Mouse (Mus musculus): ENCODE results near the gene Cyb561a3.

DNA sequence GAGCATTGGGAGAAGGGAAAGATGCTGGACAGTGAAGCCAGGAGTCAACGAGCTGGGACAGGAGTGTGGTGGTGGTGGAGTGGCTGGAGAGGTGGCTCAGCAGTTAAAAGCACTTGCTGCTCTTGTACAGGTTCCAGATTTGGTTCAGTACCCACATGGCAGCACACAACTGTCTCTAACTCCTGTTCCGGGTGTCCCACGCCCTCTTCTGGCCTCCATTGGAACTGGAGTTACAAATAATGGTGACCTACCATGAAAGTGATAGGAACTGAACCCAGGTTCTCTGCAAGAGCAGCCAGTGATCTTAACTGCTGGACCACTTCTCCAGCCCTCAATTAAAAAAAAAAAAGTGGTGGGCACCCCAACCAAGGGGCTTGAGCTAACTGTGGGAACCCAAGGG lies 21.2 kb downstream of the Cyb561a3 start:
- TF ChIP-seq CTCF (IDR thresholded peaks at IDR 0.05 in 2 of 3, conservative IDR thresholded peaks at IDR 0.05 in 1 of 3; ENCODE audit: control insufficient read depth in 1 of 3, insufficient read depth in 1 of 3, low read depth in 2 of 3, low read length in 3 of 3, poor library complexity in 1 of 3, severe bottlenecking in 1 of 3), result peak; percentile 50 to 67 (median 60)
- no peak for TF ChIP-seq UBTF (IDR thresholded peaks at IDR 0.05; ENCODE audit: borderline replicate concordance, insufficient read depth, low read depth, low read length)
- no peak for TF ChIP-seq RCOR1 (IDR thresholded peaks at IDR 0.05; ENCODE audit: low read depth, low read length)

Data from MEL (cell line).